Mouse (Mus musculus): ENCODE measurements around the gene Tecta.

DNA sequence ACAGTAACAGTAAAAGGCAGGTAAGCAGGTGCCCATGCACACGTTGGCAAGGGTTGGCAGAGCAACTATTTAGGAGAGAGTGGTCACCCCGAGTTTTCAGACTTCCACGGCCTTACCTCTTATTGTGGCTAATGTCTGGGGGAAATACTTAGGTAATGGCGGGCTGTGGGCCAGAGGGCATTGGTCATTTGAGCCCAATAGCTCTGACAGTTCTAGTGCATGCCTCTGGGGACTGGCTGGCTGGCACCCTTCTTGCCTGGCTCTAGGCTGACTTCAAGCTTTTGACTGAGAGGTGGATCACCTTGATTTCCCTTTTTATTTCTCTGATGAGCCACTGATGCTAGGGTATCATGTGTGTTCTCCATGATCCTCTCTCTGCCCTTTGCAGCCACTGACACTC is 21.7 kb downstream of the Tecta start:
- TF ChIP-seq MYOD1 (IDR thresholded peaks at IDR 0.05; ENCODE audit: control insufficient read depth in 1 of 3, insufficient read length in 2 of 3, low read depth in 2 of 3) (no peak), MAX (IDR thresholded peaks at IDR 0.05; ENCODE audit: low read depth) (no peak), POLR2A (IDR thresholded peaks at IDR 0.05; ENCODE audit: insufficient read length, low read depth) (no peak), REST (IDR thresholded peaks at IDR 0.05; ENCODE audit: insufficient read depth, insufficient read length) (no peak), USF1 (IDR thresholded peaks at IDR 0.05; ENCODE audit: low read depth) (no peak), MYOG (IDR thresholded peaks at IDR 0.05; ENCODE audit: control insufficient read depth in 1 of 3, insufficient read depth in 1 of 3, insufficient read length in 2 of 3, low read depth in 2 of 3) (no peak), CEBPB (IDR thresholded peaks at IDR 0.05; ENCODE audit: insufficient read depth, poor library complexity, severe bottlenecking) (no peak), E2F4 (IDR thresholded peaks at IDR 0.05; ENCODE audit: insufficient read depth) (no peak), POLR2AphosphoS2 (IDR thresholded peaks at IDR 0.05; ENCODE audit: insufficient read length, low read depth) (no peak), TCF3 (IDR thresholded peaks at IDR 0.05; ENCODE audit: insufficient read length, low read depth) (no peak), TCF12 (IDR thresholded peaks at IDR 0.05; ENCODE audit: insufficient read depth, poor library complexity, severe bottlenecking) (no peak)

Data from myocyte (in vitro differentiated cells).